Mouse (Mus musculus): Measurements from ENCODE around the gene Slc25a34.

The Slc25a34 gene

DNA sequence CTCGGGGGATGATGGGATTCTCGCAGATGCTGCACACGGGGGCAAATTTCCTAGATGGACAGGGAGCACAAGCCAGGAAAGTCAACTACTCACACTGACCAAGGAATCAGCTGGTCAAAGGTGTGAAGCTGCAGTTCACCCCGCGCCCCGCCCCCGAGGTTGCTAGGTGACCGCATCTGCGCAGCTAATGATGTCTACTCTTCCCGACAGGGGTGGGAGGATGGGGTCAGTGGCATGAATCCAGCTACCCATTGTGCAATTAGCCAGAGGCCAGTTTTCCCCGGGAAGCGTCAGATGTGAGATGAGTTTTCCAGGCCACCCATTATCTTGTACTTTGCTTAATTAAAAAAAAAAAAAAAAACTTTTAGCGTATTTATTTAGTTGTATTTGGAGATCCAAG is 42.6 kb downstream of the Slc25a34 start:
- no peak for DNase-seq (ENCODE audit: low read depth, low spot score)

DNA sequence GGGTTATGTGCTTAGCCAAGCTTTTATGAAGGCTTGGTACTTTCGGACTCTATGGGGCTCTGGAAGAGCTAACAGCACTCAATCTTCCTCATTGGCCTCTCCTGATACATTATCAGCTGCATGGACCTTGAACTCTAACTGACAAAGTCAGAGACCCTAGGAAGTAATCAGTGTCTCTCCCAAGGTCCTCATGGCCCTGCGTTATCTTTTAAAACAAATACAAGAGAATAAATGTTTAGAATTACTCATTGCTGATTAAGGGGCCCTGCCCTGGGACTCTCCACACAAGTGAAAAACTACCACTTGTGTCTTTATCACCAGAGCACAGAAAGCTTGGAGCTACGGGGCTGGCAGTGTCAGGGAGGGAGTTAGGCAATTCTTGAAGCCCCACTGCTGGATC is 44.8 kb downstream of the Slc25a34 start:
- no peak for DNase-seq (ENCODE audit: low read depth, low spot score)

DNA sequence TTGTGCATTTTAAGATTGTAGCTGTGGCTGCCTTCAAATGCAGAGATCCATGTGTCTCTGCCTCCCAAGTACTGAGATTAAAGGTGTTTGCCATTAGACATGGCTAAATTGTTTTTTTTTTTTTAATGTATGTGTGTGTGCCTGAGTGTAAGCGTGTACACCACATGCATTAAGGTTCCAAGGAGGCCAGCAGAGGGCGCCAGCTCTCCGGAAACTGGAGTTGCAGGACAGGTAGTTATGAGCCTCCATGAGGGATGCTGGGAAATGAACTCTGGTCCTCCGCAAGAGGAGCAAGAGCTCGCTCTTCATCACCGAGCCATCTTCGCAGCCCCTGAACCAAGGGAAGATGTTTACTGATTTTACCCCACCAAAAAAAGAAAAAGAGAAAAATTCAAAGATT is 46.7 kb downstream of the Slc25a34 start:
- peak; percentile 25 for DNase-seq (ENCODE audit: low read depth, low spot score)

DNA sequence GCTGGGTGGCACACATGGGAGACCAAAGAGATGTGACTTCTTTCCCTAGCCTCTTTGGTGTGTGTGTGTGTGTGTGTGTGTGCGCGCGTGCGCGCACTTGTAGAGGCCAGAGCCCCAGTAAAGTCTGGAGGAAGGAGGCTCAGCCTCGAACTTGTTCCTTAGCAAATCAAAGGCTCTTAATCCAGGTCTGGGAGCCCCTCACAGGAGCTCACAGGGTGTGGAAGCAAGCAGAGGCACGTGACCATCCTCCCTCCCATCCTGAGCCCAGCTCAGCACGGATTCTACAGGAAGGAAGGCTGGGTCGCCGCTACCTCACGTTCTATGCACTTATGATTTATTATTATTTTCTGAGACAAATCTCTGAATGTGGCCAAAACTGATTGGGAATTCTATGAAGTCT is 47.2 kb downstream of the Slc25a34 start:
- DNase-seq (ENCODE audit: low read depth, low spot score): no peak

DNA sequence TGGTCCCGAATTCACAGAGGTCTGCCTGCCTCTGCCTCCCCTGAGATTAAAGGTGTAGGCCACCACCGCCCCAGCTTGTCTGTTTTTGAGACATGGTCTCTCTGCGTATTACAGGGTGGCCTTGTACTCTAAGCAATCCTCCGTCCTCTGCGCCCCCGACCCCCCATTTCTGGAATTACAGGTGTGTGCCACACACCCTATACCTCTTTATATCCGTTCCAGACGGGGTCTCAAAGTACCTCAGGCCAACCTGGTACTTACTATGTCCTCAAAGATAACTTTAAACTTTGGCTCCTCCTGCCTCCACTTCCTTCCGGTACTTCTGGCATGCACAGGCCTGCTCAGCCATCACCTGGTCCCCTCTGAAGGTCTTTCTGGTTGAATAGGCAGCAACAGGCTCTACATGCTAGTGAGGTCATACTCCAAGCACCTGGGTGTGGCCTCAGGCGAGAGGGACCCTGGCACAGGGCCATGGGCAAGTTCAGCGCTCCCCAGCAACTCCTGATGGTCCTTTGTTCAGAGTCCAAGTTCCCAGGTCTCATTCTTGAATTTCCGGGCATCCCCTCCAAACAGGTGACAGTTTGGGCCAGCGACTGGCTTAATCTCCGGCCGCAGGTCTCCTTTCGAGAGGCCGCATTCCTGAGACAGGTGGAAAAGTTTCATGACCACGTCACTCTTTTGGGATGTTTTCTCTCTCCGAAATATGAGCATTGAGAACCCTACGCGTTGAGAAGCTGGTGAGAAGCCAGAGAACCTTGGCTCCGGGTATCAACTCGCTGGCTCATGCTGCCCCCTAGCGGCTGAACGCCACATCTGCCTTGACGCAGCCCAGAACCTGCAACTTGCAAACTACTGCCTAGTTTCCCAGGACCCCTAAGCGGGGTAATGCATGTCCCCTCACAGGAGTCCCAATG is 48.6 kb downstream of the Slc25a34 start:
- DNase-seq (ENCODE audit: low read depth, low spot score): peak; percentile 90

DNA sequence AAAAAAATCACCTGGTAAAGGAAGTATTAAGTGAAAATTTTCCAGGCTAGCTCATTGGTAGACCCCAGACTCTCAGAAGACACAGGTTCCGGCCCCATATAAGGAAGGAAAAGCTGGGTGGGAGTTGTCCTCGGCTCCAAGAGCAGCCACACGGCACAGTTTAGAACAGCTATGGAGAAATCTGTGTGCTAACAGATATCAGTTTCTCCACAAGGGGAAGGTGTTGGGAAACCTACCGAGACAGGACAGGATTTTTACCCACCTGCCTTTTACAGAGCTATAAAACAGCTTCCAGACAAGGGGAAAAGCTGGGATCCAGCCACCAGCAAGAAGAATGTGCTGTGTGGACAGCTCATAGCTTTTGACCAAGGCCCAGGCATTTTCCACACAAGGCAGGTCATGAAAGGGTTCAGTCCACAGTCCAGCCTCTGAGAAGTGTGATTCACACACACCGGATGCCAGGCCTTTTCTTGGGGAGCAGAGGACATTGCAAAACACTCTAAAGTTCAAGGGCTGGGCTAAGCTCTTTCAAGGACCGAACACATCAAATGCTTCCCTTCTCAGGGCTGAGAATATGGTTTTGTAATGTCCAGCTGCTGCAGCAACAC is 50.2 kb downstream of the Slc25a34 start:
- no peak for DNase-seq (ENCODE audit: low read depth, low spot score)

DNA sequence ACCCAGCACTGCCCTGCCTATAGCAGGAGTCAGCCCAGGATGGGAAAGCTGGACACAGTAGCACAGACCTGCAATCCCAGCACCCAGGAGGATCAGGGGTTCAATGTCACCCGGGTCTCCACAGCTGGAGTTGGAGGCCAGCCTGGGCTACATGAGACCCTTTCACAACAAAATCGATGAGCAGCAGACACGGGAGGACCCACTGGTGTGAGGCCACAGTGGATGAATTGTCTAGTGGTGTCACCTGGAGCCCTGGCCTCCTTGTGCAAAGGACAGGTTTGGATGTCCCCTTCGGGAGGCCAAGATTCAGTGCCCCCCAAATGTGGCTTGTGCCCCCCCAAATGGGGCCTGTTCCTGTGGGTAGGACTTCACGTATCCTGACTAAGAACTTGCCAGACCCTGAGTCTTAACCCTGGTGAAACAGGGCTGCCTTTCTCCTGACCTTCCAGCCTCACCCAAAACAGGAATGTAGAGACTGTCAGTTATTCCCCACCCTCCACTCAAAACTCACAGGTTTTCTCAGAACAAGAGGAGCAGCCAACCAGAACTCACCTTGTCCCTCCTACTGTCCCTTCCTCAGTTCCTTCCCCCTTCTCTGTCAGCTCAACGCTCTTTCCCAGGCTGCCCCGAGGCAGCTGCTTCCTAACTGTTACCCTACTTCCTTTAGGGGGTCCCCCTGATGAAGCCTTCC is 50.8 kb downstream of the Slc25a34 start:
- no peak for DNase-seq (ENCODE audit: low read depth, low spot score)

DNA sequence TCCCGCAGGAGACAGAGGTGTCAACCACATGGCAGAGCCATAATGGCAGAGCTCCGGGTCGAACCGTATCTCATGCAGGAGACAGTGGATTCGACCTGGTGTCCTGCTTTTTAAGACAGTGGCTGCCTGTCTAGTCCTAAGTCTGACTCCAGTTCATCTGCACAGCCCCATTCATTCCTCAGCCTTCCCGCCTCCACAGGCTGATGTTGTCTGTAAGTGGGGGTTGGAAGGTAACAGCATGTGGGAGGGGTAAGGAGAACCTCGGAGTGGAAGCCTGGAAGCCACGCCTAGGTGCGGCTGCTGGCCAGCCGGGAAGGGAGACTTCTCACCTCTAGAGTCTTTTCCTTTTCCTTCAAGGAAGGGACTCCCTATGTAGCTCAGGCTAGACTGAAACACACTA is 51.7 kb downstream of the Slc25a34 start:
- no peak for DNase-seq (ENCODE audit: low read depth, low spot score)

DNA sequence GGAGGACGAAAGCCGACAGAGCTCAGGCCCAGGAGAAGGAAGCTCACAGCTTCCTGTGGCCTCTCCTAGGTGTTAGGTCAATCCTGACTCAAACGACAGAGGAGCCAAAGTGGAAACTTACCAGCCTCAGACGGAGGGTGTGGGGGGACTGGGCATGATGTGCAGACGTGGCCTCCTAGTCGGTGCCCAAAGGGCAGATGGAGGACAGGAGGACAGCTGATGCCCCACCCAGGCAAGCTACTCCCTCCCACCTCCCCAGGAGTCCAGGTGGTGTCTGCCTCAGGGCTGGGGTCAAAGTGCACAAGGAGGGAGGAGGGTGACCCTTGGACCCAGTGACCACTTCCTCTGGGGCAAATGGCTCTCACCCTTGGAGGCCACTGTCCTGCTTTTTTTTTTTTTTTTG is 52.3 kb downstream of the Slc25a34 start:
- DNase-seq (ENCODE audit: low read depth, low spot score): no peak

DNA sequence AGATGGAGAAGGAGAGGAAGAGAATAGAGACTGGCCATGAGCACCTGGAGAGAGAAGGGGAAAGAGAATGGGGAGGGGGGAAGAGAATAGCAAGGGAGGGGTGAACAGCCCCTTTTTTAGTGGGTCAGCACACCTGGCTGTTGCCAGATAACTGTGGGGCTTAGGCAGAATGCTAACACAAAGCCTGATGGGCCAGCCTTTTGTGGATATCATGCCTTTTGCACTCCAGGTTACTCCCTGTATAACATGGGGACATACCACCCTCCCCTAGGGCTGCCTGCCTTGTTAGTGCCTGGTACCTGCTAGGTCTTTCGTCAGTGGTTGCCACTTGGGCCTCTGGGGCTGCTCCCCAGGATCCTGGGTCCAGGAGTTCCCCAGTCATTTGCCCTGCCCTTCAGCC is 52.8 kb downstream of the Slc25a34 start:
- DNase-seq (ENCODE audit: low read depth, low spot score): no peak

DNA sequence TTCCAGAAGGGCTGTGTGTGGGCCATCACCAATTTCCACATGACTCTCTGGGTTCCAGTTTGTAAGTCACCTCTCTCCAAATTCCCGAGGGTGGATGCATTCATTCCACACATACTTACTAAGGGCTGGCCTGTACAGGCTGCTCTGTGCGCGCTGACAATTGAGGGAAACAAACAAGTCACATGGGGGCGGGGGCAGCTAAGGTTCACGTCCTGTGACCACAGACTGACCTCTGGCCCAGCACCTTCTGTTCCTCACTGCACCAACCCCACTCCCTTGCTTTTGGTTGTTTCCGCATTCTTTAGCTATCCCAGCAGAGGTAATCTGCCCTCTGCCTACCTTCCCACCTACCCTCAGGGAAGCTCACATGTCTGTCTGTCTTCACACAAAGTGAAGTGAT is 53.6 kb downstream of the Slc25a34 start:
- no peak for DNase-seq (ENCODE audit: low read depth, low spot score)

DNA sequence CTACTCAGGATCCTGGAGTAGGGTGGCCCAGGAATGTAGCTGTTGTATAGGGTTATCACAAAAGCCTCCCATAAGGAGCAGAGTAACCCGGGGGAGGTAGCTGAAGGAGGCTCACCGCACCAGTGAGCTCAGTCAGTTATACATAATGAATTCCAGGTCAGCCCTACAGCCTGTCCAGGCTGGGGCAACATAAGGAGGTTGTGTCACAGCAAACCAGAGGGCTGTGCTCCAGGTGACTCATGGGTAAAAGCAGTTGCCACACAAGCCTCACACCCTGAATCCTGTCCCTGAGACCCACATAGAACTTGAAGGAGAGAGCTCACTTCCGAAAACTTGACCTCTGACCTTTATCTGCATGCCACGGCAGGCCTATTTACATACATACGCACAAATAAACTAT is 54.7 kb downstream of the Slc25a34 start:
- no peak for DNase-seq (ENCODE audit: low read depth, low spot score)

Data from CD4-positive, CD25-positive, alpha-beta regulatory T cell, adult 2 months (primary cell).